Mouse (Mus musculus) MEL (cell line): Measurements from ENCODE around the gene Gm18336. TPM values are rescaled to one million over a fixed set of nuclear protein-coding genes. Genes with fewer than 3 reads are reported as not detected.

Experiments used
- DNase-seq: peaks from one replicate; pipeline ENCODE4 v3.0.0; 2011; ENCODE audit warnings: low read depth, low spot score
- H3K27ac ChIP-seq: 2 replicates; pipeline ENCODE4 v1.5.1; 2012; ENCODE audit warnings: low read depth, mild to moderate bottlenecking, control low read depth, low read length, moderate library complexity; ENCODE audit not compliant: control insufficient read depth
- H3K27me3 ChIP-seq, 2 experiments: fragments of 150-350 bp in 1 of 2; sonication (generic) in 1 of 2; 2 replicates each; pipeline ENCODE4 v1.6.1; 2012; ENCODE audit warnings: low read length in 2 of 2, mild to moderate bottlenecking in 2 of 2, improper control_type of control experiment in 1 of 2, moderate library complexity in 1 of 2; ENCODE audit not compliant: insufficient read depth in 2 of 2, control insufficient read depth in 1 of 2
- H3K36me3 ChIP-seq, 2 experiments: 2 replicates each; pipeline ENCODE4 v1.6.1; 2012 to 2014; ENCODE audit warnings: low read length in 2 of 2, improper control_type of control experiment in 1 of 2, inconsistent platforms in 1 of 2, mild to moderate bottlenecking in 1 of 2; ENCODE audit not compliant: insufficient read depth in 2 of 2, control insufficient read depth in 1 of 2
- H3K4me1 ChIP-seq, 2 experiments: fragments of 150-350 bp in 1 of 2; sonication (generic) in 1 of 2; 2 replicates each; pipeline ENCODE4 v1.6.1; 2012; ENCODE audit warnings: low read length in 2 of 2, improper control_type of control experiment in 1 of 2, mild to moderate bottlenecking in 1 of 2; ENCODE audit not compliant: insufficient read depth in 2 of 2, control insufficient read depth in 1 of 2
- H3K4me3 ChIP-seq, 2 experiments: fragments of 150-350 bp in 1 of 2; sonication (generic) in 1 of 2; 2 replicates each; pipeline ENCODE4 v1.5.1; 2012; ENCODE audit warnings: low read depth in 2 of 2, low read length in 2 of 2, mild to moderate bottlenecking in 2 of 2, moderate library complexity in 2 of 2, control low read depth in 1 of 2, improper control_type of control experiment in 1 of 2; ENCODE audit not compliant: control insufficient read depth in 1 of 2, insufficient read depth in 1 of 2
- H3K79me2 ChIP-seq: 2 replicates; pipeline ENCODE4 v1.6.1; 2012; ENCODE audit warnings: mild to moderate bottlenecking, low read length, moderate library complexity; ENCODE audit not compliant: control insufficient read depth, poor library complexity, insufficient read depth
- H3K9ac ChIP-seq: 2 replicates; pipeline ENCODE4 v1.6.1; 2012; ENCODE audit warnings: low read depth, mild to moderate bottlenecking, control low read depth, low read length, moderate library complexity; ENCODE audit not compliant: control insufficient read depth, poor library complexity, severe bottlenecking
- H3K9me3 ChIP-seq: fragments of 150-350 bp; sonication (generic); replicated peaks from 2 replicates; pipeline ENCODE4 v1.6.1; 2012; ENCODE audit warnings: mild to moderate bottlenecking, low read length, improper control_type of control experiment, moderate library complexity; ENCODE audit not compliant: insufficient read depth
- BHLHE40 ChIP-seq: IDR thresholded peaks from 2 replicates; pipeline ENCODE4 v1.6.1; 2012; ENCODE audit warnings: low read depth, mild to moderate bottlenecking, inconsistent platforms, low read length, improper control_type of control experiment, borderline replicate concordance
- CHD2 ChIP-seq: IDR thresholded peaks from 2 replicates; pipeline ENCODE4 v1.6.1; 2011; ENCODE audit warnings: low read length, improper control_type of control experiment
- ELF1 ChIP-seq: IDR thresholded peaks from 2 replicates; pipeline ENCODE4 v1.6.1; 2014; ENCODE audit warnings: low read depth, mild to moderate bottlenecking, inconsistent platforms, low read length, improper control_type of control experiment, moderate library complexity
- EP300 ChIP-seq, 2 experiments: IDR thresholded peaks; 2 replicates each; pipeline ENCODE4 v1.6.1; 2011; ENCODE audit warnings: improper control_type of control experiment in 2 of 2, low read length in 2 of 2, low read depth in 1 of 2, mild to moderate bottlenecking in 1 of 2
- ETS1 ChIP-seq: IDR thresholded peaks from 2 replicates; pipeline ENCODE4 v1.6.1; 2012; ENCODE audit warnings: low read depth, mild to moderate bottlenecking, inconsistent platforms, low read length, improper control_type of control experiment, moderate library complexity
- HCFC1 ChIP-seq: IDR thresholded peaks from 2 replicates; pipeline ENCODE4 v1.6.1; 2012; ENCODE audit warnings: low read depth, mild to moderate bottlenecking, inconsistent platforms, low read length, improper control_type of control experiment, moderate library complexity
- JUND ChIP-seq: IDR thresholded peaks from 2 replicates; pipeline ENCODE4 v1.6.1; 2011; ENCODE audit warnings: low read depth, mild to moderate bottlenecking, improper control_type of control experiment, low read length
- KAT2A ChIP-seq: conservative IDR thresholded peaks from 2 replicates; pipeline ENCODE4 v1.6.1; 2012; ENCODE audit warnings: low read depth, low read length, improper control_type of control experiment, inconsistent platforms
- MAX ChIP-seq: IDR thresholded peaks from 2 replicates; pipeline ENCODE4 v1.6.1; 2011; ENCODE audit warnings: low read length, improper control_type of control experiment
- MAZ ChIP-seq: IDR thresholded peaks from 2 replicates; pipeline ENCODE4 v1.6.1; 2012; ENCODE audit warnings: low read depth, mild to moderate bottlenecking, inconsistent platforms, low read length, improper control_type of control experiment
- MXI1 ChIP-seq: IDR thresholded peaks from 2 replicates; pipeline ENCODE4 v1.6.1; 2011; ENCODE audit warnings: mild to moderate bottlenecking, low read depth, low read length, improper control_type of control experiment
- MYB ChIP-seq: IDR thresholded peaks from 2 replicates; pipeline ENCODE4 v1.6.1; 2011; ENCODE audit warnings: mild to moderate bottlenecking, low read depth, low read length, improper control_type of control experiment
- NELFE ChIP-seq: IDR thresholded peaks from 2 replicates; pipeline ENCODE4 v1.6.1; 2011; ENCODE audit warnings: low read depth, low read length, improper control_type of control experiment
- RAD21 ChIP-seq: IDR thresholded peaks from 2 replicates; pipeline ENCODE4 v1.6.1; 2011; ENCODE audit warnings: mild to moderate bottlenecking, low read depth, low read length, improper control_type of control experiment
- SIN3A ChIP-seq: IDR thresholded peaks from 2 replicates; pipeline ENCODE4 v1.6.1; 2012; ENCODE audit warnings: low read length, improper control_type of control experiment, inconsistent platforms
- TAL1 ChIP-seq: IDR thresholded peaks from 2 replicates; pipeline ENCODE4 v1.6.1; 2012; ENCODE audit warnings: mild to moderate bottlenecking, inconsistent platforms, low read length, moderate library complexity, mixed read lengths
- TBP ChIP-seq: IDR thresholded peaks from 2 replicates; pipeline ENCODE4 v1.8.0; 2011; ENCODE audit warnings: low read depth, low read length, improper control_type of control experiment
- TCF12 ChIP-seq: IDR thresholded peaks from 2 replicates; pipeline ENCODE4 v1.6.1; 2014; ENCODE audit warnings: low read depth, mild to moderate bottlenecking, inconsistent platforms, low read length, improper control_type of control experiment, moderate library complexity
- UBTF ChIP-seq: IDR thresholded peaks from 2 replicates; pipeline ENCODE4 v1.6.1; 2012; ENCODE audit warnings: low read depth, mild to moderate bottlenecking, inconsistent platforms, low read length, improper control_type of control experiment, moderate library complexity, borderline replicate concordance; ENCODE audit not compliant: insufficient read depth
- USF2 ChIP-seq, 2 experiments: IDR thresholded peaks; 2 replicates each; pipeline ENCODE4 v1.6.1; 2011 to 2012; ENCODE audit warnings: improper control_type of control experiment in 2 of 2, low read length in 2 of 2, borderline replicate concordance in 1 of 2, inconsistent platforms in 1 of 2, low read depth in 1 of 2, mild to moderate bottlenecking in 1 of 2; ENCODE audit not compliant: insufficient read depth in 1 of 2
- ZC3H11A ChIP-seq: IDR thresholded peaks from 2 replicates; pipeline ENCODE4 v1.6.1; 2012; ENCODE audit warnings: low read depth, mild to moderate bottlenecking, inconsistent platforms, low read length, improper control_type of control experiment
- ZMIZ1 ChIP-seq: IDR thresholded peaks from 2 replicates; pipeline ENCODE4 v1.6.1; 2012; ENCODE audit warnings: low read depth, mild to moderate bottlenecking, inconsistent platforms, low read length, improper control_type of control experiment, moderate library complexity
- polyA plus RNA-seq, 2 experiments: library from polyadenylated mRNA; stranded (reverse) in 1 of 2; unstranded in 1 of 2; fragments of >175 nt in 1 of 2; fragments of >200 nt in 1 of 2; gene quantifications; 2 replicates each; pipeline versions ENCODE4 v1.2.1 to v1.2.4; 2012; ENCODE audit warnings: low replicate concordance in 2 of 2, low read depth in 1 of 2; ENCODE audit not compliant: insufficient read length in 2 of 2, insufficient read depth in 1 of 2, missing spikeins in 1 of 2
- total RNA-seq: library from RNA; depleted of rRNA; stranded (reverse); fragments of 300-350 nt; gene quantifications from 2 replicates; pipeline ENCODE4 v1.2.3, GENCODE M21; 2012; rRNA removed

Gm18336 gene
- total and polyA plus RNA-seq, 3 experiments, result 0.04 TPM; not detected in 2

GRCm38 (mm10) chrX:73356719-73357118 is 41.8 kb downstream of the Gm18336 start:
- no peaks in the 10 kb centered on the region for H3K27me3 ChIP-seq
- H3K4me1 ChIP-seq, result no peaks in the 10 kb centered on the region
- H3K4me3 ChIP-seq, result no peak overlapping the region
- no peak overlapping the region for H3K27ac ChIP-seq
- no peaks in the 10 kb centered on the region for H3K79me2 ChIP-seq
- H3K36me3 ChIP-seq, result no peaks in the 10 kb centered on the region
- H3K9ac ChIP-seq, result no peak overlapping the region
- H3K9me3 ChIP-seq, result no peaks in the 10 kb centered on the region
- no peak for DNase-seq
- TF ChIP-seq EP300 (IDR thresholded peaks at IDR 0.05; ENCODE audit: low read depth in 1 of 2, low read length in 2 of 2) (no peak), MYB (no peak), ELF1 (no peak), TAL1 (no peak), ZC3H11A (no peak), RAD21 (no peak), NELFE (no peak), CHD2 (no peak), USF2 (IDR thresholded peaks at IDR 0.05; ENCODE audit: borderline replicate concordance in 1 of 2, insufficient read depth in 1 of 2, low read depth in 1 of 2, low read length in 2 of 2) (no peak)

DNA sequence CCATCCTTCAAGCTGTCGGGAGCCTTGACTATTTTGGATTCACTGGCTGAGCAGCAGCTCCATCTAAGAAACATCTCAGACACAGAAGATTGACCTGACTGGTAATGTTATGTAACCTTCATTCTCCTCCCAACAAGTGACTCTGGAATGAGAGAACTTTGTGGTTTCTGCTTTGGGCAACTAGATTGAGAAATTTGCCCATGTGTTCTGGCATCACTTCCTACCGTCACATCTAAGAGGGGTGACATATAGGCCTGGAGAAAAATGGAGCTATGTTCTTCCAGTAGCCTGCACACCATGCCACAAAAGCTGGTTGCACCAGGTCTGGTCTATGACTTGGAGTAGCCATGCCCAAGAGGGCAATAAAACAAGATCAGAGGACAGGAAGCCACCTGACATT is 42.4 kb downstream of the Gm18336 start:
- DNase-seq, result no peak
- no peak overlapping the region for H3K27ac ChIP-seq
- no peak overlapping the region for H3K4me3 ChIP-seq
- H3K9ac ChIP-seq, result no peak overlapping the region
- no peaks in the 10 kb centered on the region for H3K36me3 ChIP-seq
- no peak for TF ChIP-seq UBTF
- no peak for TF ChIP-seq KAT2A
- TF ChIP-seq TCF12, result no peak
- no peak for TF ChIP-seq SIN3A
- no peak for TF ChIP-seq JUND
- TF ChIP-seq ELF1, result no peak
- no peak for TF ChIP-seq USF2 (IDR thresholded peaks at IDR 0.05; ENCODE audit: borderline replicate concordance in 1 of 2, insufficient read depth in 1 of 2, low read depth in 1 of 2, low read length in 2 of 2)
- no peak for TF ChIP-seq TBP
- no peak for TF ChIP-seq ETS1
- TF ChIP-seq MAX, result no peak
- no peak for TF ChIP-seq HCFC1
- no peak for TF ChIP-seq MXI1
- TF ChIP-seq MAZ, result no peak
- no peak for TF ChIP-seq CHD2
- TF ChIP-seq ZMIZ1, result no peak
- no peak for TF ChIP-seq ZC3H11A
- no peak for TF ChIP-seq BHLHE40
- no peaks in the 10 kb centered on the region for H3K9me3 ChIP-seq
- no peaks in the 10 kb centered on the region for H3K79me2 ChIP-seq
- no peaks in the 10 kb centered on the region for H3K4me1 ChIP-seq
- H3K27me3 ChIP-seq, result no peaks in the 10 kb centered on the region

Other genes starting within 250 kb of the Gm18336 start
- not detected in 2 replicates for gene Xlr5b, start 249.9 kb downstream of the Gm18336 start, total RNA-seq
- gene Xlr5b, start 249.9 kb downstream of the Gm18336 start, polyA plus RNA-seq, result not detected
- not detected in 2 replicates for gene DXBay18, start 249.3 kb downstream of the Gm18336 start, total RNA-seq
- gene DXBay18, start 249.3 kb downstream of the Gm18336 start, polyA plus RNA-seq, result not detected
- gene Spin2d, start 221.7 kb downstream of the Gm18336 start, total RNA-seq, result not detected in 2 replicates
- not detected for gene Spin2d, start 221.7 kb downstream of the Gm18336 start, polyA plus RNA-seq
- 22.4 and 23.8 TPM in 2 replicates for gene Xlr3b, start 206.5 kb downstream of the Gm18336 start, total RNA-seq
- 10 to 100 TPM in 1 of 2 experiments, not detected in 1; 16.5 TPM for gene Xlr3b, start 206.5 kb downstream of the Gm18336 start, polyA plus RNA-seq
- 37.4 and 44.4 TPM in 2 replicates for gene Xlr4b, start 184.4 kb downstream of the Gm18336 start, total RNA-seq
- gene Xlr4b, start 184.4 kb downstream of the Gm18336 start, polyA plus RNA-seq, result 10 to 100 TPM in 1 of 2 experiments, not detected in 1; 43.2 TPM
- gene F8a, start 170.4 kb downstream of the Gm18336 start, total RNA-seq, result 3.3 and 3.4 TPM in 2 replicates
- gene F8a, start 170.4 kb downstream of the Gm18336 start, polyA plus RNA-seq, result 1 to 10 TPM in 1 of 2 experiments, not detected in 1; 6.0 TPM
- gene Xlr4c, start 155.6 kb downstream of the Gm18336 start, total RNA-seq, result 12.8 and 18.6 TPM in 2 replicates
- gene Xlr4c, start 155.6 kb downstream of the Gm18336 start, polyA plus RNA-seq, result 10 to 100 TPM in 1 of 2 experiments, not detected in 1; 37.4 TPM
- gene Xlr3c, start 133.3 kb downstream of the Gm18336 start, total RNA-seq, result 68.4 and 78.0 TPM in 2 replicates
- 100 to 1,000 TPM in 1 of 2 experiments, 10 to 100 TPM in 1; 73.5 to 162 TPM for gene Xlr3c, start 133.3 kb downstream of the Gm18336 start, polyA plus RNA-seq
- not detected in 2 replicates for gene Xlr5a, start 105.8 kb downstream of the Gm18336 start, total RNA-seq
- not detected for gene Xlr5a, start 105.8 kb downstream of the Gm18336 start, polyA plus RNA-seq
- not detected in 2 replicates for gene Xlr5c, start 105.8 kb downstream of the Gm18336 start, total RNA-seq
- gene Xlr5c, start 105.8 kb downstream of the Gm18336 start, polyA plus RNA-seq, result not detected
- not detected in 2 replicates for gene Gm45015, start 61.9 kb downstream of the Gm18336 start, total RNA-seq
- gene Gm45015, start 61.9 kb downstream of the Gm18336 start, polyA plus RNA-seq, result not detected
- gene Zfp275, start 56.1 kb downstream of the Gm18336 start, total RNA-seq, result 4.5 and 4.8 TPM in 2 replicates
- 1 to 10 TPM in 1 of 2 experiments, not detected in 1; 5.9 TPM for gene Zfp275, start 56.1 kb downstream of the Gm18336 start, polyA plus RNA-seq
- gene Zfp92, start 12.4 kb upstream of the Gm18336 start, total RNA-seq, result not detected in 2 replicates
- not detected for gene Zfp92, start 12.4 kb upstream of the Gm18336 start, polyA plus RNA-seq
- not detected in 2 replicates for gene Trex2, start 36.6 kb upstream of the Gm18336 start, total RNA-seq
- not detected for gene Trex2, start 36.6 kb upstream of the Gm18336 start, polyA plus RNA-seq
- 19.7 and 24.0 TPM in 2 replicates for gene Haus7, start 60.3 kb upstream of the Gm18336 start, total RNA-seq
- 10 to 100 TPM in 1 of 2 experiments, not detected in 1; 27.9 TPM for gene Haus7, start 60.3 kb upstream of the Gm18336 start, polyA plus RNA-seq
- gene Bgn, start 84.9 kb upstream of the Gm18336 start, total RNA-seq, result not detected in 2 replicates
- gene Bgn, start 84.9 kb upstream of the Gm18336 start, polyA plus RNA-seq, result not detected
- not detected in 2 replicates for gene Atp2b3, start 104.3 kb upstream of the Gm18336 start, total RNA-seq
- not detected for gene Atp2b3, start 104.3 kb upstream of the Gm18336 start, polyA plus RNA-seq
- gene Dusp9, start 240.7 kb upstream of the Gm18336 start, total RNA-seq, result 3.4 and 4.7 TPM in 2 replicates
- gene Dusp9, start 240.7 kb upstream of the Gm18336 start, polyA plus RNA-seq, result 1 to 10 TPM in 1 of 2 experiments, not detected in 1; 5.2 TPM